9 mouse cellular contexts compared by ENCODE assay signal in the genomic region with DNA sequence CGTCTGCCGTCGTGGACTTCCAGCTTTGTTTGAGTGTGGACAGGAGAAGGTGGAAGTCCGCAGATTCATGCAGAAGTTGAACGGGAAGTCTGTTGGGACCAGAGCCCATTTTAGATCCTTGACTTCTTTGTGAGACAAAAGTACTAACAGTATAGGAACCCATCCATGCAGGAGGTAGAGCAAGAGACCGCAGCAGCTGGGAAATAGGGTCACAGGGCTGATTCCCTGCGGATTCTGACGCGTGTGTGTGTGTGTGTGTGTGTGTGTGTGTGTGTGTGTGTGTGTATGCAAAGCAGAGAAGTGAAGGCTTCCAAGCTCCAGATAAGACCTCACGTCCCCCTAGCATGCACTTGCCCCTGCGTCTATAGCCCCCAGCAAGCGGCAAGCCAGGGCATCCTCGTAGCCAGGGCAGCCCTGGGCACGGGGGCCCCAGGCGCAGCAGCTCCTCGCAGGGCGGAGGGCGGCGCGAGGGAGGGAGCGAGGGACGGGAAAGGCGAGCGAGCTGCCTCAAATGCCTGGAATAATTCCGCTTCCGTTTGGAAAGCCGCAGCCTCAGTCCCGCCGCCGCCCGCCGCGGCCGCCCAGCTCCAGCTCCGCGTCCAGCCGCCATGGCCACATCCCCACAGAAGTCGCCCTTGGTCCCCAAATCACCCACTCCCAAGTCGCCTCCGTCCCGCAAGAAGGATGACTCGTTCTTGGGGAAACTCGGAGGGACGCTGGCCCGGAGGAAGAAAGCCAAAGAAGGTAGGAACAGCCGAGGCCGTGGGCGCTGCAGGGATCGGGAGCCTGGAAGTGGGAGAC. TPM values are rescaled to one million over a fixed set of nuclear protein-coding genes. Genes with fewer than 3 reads are reported as not detected.
DNase-seq lines count a peak whose midpoint lies in the region; ATAC-seq and TF ChIP-seq lines count a peak whose summit lies in the region.
"Had no signal": no experiment of that assay in that cellular context is flagged by ENCODE, and none has a peak within 500 bp of the region (broad histone marks: within the 10 kb centered on the region; RNA-seq: fewer than 3 reads in every experiment).

TSS of gene Parva (plus strand) at position 149 of the 801 bp plus-strand sequence.

- no peaks in the 10 kb centered on the region for H3K36me3 ChIP-seq in megakaryocyte, embryonic 14.5 days (replicated peaks; ENCODE audit: low read length)
- H3K36me3 ChIP-seq in embryonic facial prominence, embryonic 14.5 days (ENCODE audit: control insufficient read depth, insufficient read depth, low read length): no peaks in the 10 kb centered on the region
- H3K36me3 ChIP-seq in heart, adult 2 months (ENCODE audit: control insufficient read depth, insufficient read depth, low read length): no peaks in the 10 kb centered on the region
- no peaks in the 10 kb centered on the region for H3K36me3 ChIP-seq in limb, embryonic 14.5 days (ENCODE audit: control insufficient read depth, insufficient read depth, low read length)
- no peaks in the 10 kb centered on the region for H3K36me3 ChIP-seq in myocyte (ENCODE audit: control insufficient read depth, insufficient read depth)

- peak; percentile 92 for DNase-seq in embryonic facial prominence, embryonic 14.5 days (ENCODE audit: low spot score)
- peak; percentile 85 to 87 for DNase-seq in heart, adult 2 months
- DNase-seq in kidney, adult 8-10 months: peak; percentile 79 to 80
- DNase-seq in limb, embryonic 14.5 days (ENCODE audit: low spot score): peak; percentile 71
- peak; percentile 22 for DNase-seq in urinary bladder, postnatal 10 days (ENCODE audit: low spot score)

- TF ChIP-seq CTCF in heart, adult 2 months (IDR thresholded peaks at IDR 0.05): no peak

- intact Hi-C loops in heart, adult 2 months (cut with DNase I): loop anchor here (5.0 kb wide), 1 partner anchor 40 kb away; no protein-coding TSS in a partner anchor

- H3K79me2 ChIP-seq in heart, adult 2 months (replicated peaks; ENCODE audit: control insufficient read depth, insufficient read depth, low read length): peaks cover 2% of the 10 kb centered on the region
- H3K79me2 ChIP-seq in myocyte (ENCODE audit: control insufficient read depth, insufficient read depth): peaks cover 19% of the 10 kb centered on the region

- ATAC-seq in megakaryocyte, adult 5-6 weeks (ENCODE audit: poor library complexity, severe bottlenecking): no peak
- ATAC-seq in embryonic facial prominence, embryonic 14.5 days (ENCODE audit: low read depth): peak; percentile 88
- peak; percentile 87 for ATAC-seq in limb, embryonic 14.5 days (ENCODE audit: low FRiP score, low read depth)

- peak within 1 kb of the TSS; percentile 64 for H3ac ChIP-seq in myocyte (ENCODE audit: control insufficient read depth, insufficient read length)

- peak within 1 kb of the TSS; percentile 87 for H3K9ac ChIP-seq in embryonic facial prominence, embryonic 14.5 days (ENCODE audit: low read depth, low read length)
- H3K9ac ChIP-seq in heart, adult 2 months (ENCODE audit: low read depth, low read length): peak within 1 kb of the TSS; percentile 93
- peak within 1 kb of the TSS; percentile 95 for H3K9ac ChIP-seq in limb, embryonic 14.5 days (ENCODE audit: low read depth, low read length, severe bottlenecking)

- peaks cover 45% of the 10 kb centered on the region for H3K27me3 ChIP-seq in megakaryocyte, embryonic 14.5 days (replicated peaks)
- no peaks in the 10 kb centered on the region for H3K27me3 ChIP-seq in embryonic facial prominence, embryonic 14.5 days (replicated peaks; ENCODE audit: control insufficient read depth, insufficient read depth, low read length)
- H3K27me3 ChIP-seq in heart, adult 2 months (ENCODE audit: control insufficient read depth, insufficient read depth, low read length): no peaks in the 10 kb centered on the region
- H3K27me3 ChIP-seq in limb, embryonic 14.5 days (ENCODE audit: control insufficient read depth, insufficient read depth, low read length): no peaks in the 10 kb centered on the region
- H3K27me3 ChIP-seq in myocyte (ENCODE audit: control insufficient read depth, insufficient read depth, insufficient read length): no peaks in the 10 kb centered on the region

- no peak for TF ChIP-seq EP300 in heart, adult 2 months (IDR thresholded peaks at IDR 0.05; ENCODE audit: insufficient read depth, low read depth, low read length)

- H3K27ac ChIP-seq in embryonic facial prominence, embryonic 14.5 days (replicated peaks; ENCODE audit: low read depth, low read length): peak within 1 kb of the TSS; percentile 97
- H3K27ac ChIP-seq in heart, adult 2 months: peak within 1 kb of the TSS; percentile 99
- H3K27ac ChIP-seq in limb, embryonic 14.5 days (replicated peaks; ENCODE audit: low read depth, low read length): peak within 1 kb of the TSS; percentile 97

- peak within 1 kb of the TSS; percentile 68 for H3K4me2 ChIP-seq in embryonic facial prominence, embryonic 14.5 days (ENCODE audit: low read depth, low read length)
- H3K4me2 ChIP-seq in limb, embryonic 14.5 days (replicated peaks; ENCODE audit: low read depth, low read length, severe bottlenecking): peak within 1 kb of the TSS; percentile 65
- peak within 1 kb of the TSS; percentile 90 for H3K4me2 ChIP-seq in myocyte (ENCODE audit: low read depth)

- peak within 1 kb of the TSS; percentile 82 for H3K4me3 ChIP-seq in megakaryocyte, embryonic 14.5 days (replicated peaks)
- peak within 1 kb of the TSS; percentile 64 for H3K4me3 ChIP-seq in embryonic facial prominence, embryonic 14.5 days (ENCODE audit: low read depth, low read length)
- peak within 1 kb of the TSS; percentile 86 for H3K4me3 ChIP-seq in heart, adult 2 months
- H3K4me3 ChIP-seq in limb, embryonic 14.5 days (replicated peaks; ENCODE audit: low read length): peak within 1 kb of the TSS; percentile 58
- peak within 1 kb of the TSS; percentile 74 for H3K4me3 ChIP-seq in myocyte

- peak; percentile 48; the same call in 1 of the 2 replicates for TF ChIP-seq POLR2A in heart, adult 2 months (IDR thresholded peaks at IDR 0.05; ENCODE audit: insufficient read depth, low read depth, low read length)
- TF ChIP-seq POLR2A in limb, embryonic 14.5 days (IDR thresholded peaks at IDR 0.05; ENCODE audit: borderline replicate concordance, extremely low read depth, insufficient read depth, insufficient read length): peak; percentile 88
- TF ChIP-seq POLR2A in myocyte (IDR thresholded peaks at IDR 0.05; ENCODE audit: insufficient read length, low read depth): peak; percentile 71

- peaks cover 9% of the 10 kb centered on the region for H3K4me1 ChIP-seq in megakaryocyte, embryonic 14.5 days
- H3K4me1 ChIP-seq in embryonic facial prominence, embryonic 14.5 days (ENCODE audit: control insufficient read depth, insufficient read depth, low read length): peaks cover 14% of the 10 kb centered on the region; the same call in 1 of the 2 replicates
- H3K4me1 ChIP-seq in heart, adult 2 months (ENCODE audit: control insufficient read depth, insufficient read depth, low read length): peaks cover 5% of the 10 kb centered on the region
- H3K4me1 ChIP-seq in limb, embryonic 14.5 days (ENCODE audit: control insufficient read depth, insufficient read depth, low read length): peaks cover 13% of the 10 kb centered on the region; the same call in 1 of the 2 replicates

- under 1% methylated on average over 38 of the region's 49 CpGs for WGBS in embryonic facial prominence, embryonic 14.5 days
- under 1% methylated on average over 49 of the region's 49 CpGs for WGBS in heart, adult 2 months
- WGBS in limb, embryonic 14.5 days: under 1% methylated on average over 47 of the region's 49 CpGs

- peaks cover 5% of the 10 kb centered on the region; the same call in 1 of the 2 replicates for H3K9me3 ChIP-seq in megakaryocyte, embryonic 14.5 days
- H3K9me3 ChIP-seq in embryonic facial prominence, embryonic 14.5 days (ENCODE audit: control insufficient read depth, low read length): no peaks in the 10 kb centered on the region
- H3K9me3 ChIP-seq in limb, embryonic 14.5 days (ENCODE audit: control insufficient read depth, low read length): no peaks in the 10 kb centered on the region

TF ChIP-seq in myocyte, 11 proteins besides CTCF, POLR2A, EP300 and RAD21:
- no peak for TF ChIP-seq TCF3 (IDR thresholded peaks at IDR 0.05; ENCODE audit: insufficient read length, low read depth)
- peak; percentile 52 for TF ChIP-seq POLR2AphosphoS2 (IDR thresholded peaks at IDR 0.05; ENCODE audit: insufficient read length, low read depth)
- TF ChIP-seq TCF12 (IDR thresholded peaks at IDR 0.05; ENCODE audit: insufficient read depth, poor library complexity, severe bottlenecking): no peak
- peak in 1 of 3 experiments; percentile 29 for TF ChIP-seq MYOG (IDR thresholded peaks at IDR 0.05; ENCODE audit: control insufficient read depth in 1 of 3, insufficient read depth in 1 of 3, insufficient read length in 2 of 3, low read depth in 2 of 3)
- TF ChIP-seq MYOD1 (IDR thresholded peaks at IDR 0.05; ENCODE audit: control insufficient read depth in 1 of 3, insufficient read length in 2 of 3, low read depth in 2 of 3): no peak
- no peak for TF ChIP-seq MAX (IDR thresholded peaks at IDR 0.05; ENCODE audit: low read depth)

RNA-seq across cellular contexts. Expression of gene Parva, which starts in this region (rescaled TPM):
- 0.07 TPM in 1 of 2 replicates, not detected in the other for polyA plus RNA-seq in megakaryocyte, embryonic 14.5 days (2012; ENCODE audit: insufficient read depth, low replicate concordance)
- total RNA-seq in megakaryocyte, adult 5-6 weeks (2015): not detected in 2 replicates
- not detected in 2 replicates for total RNA-seq in megakaryocyte, adult 5-6 weeks (2017)
- polyA plus RNA-seq in embryonic facial prominence, embryonic 14.5 days (2014; fragmentation: Nextera tagmentation; extraction: Ambion mirVana): 93.4 and 95.4 TPM in 2 replicates
- 10 to 100 TPM; 44.3 to 45.5 TPM for total RNA-seq in heart, adult 2 months (2021)
- polyA plus RNA-seq in heart, adult 2 months (2012; rRNA removed): 30.7 and 43.5 TPM in 2 replicates
- polyA plus RNA-seq in limb, embryonic 14.5 days (2012; rRNA removed): 82.2 and 82.3 TPM in 2 replicates
- polyA plus RNA-seq in limb, embryonic 14.5 days (2014; fragmentation: Nextera tagmentation; extraction: Ambion mirVana): 88.8 and 96.9 TPM in 2 replicates
- 78.3 TPM for polyA plus RNA-seq in myocyte (2012; fragmentation: generic; extraction: Trizol)
- total RNA-seq: neutrophil, adult 5-6 weeks had no signal

Comparison
In these comparisons a context has a peak if more than half of its experiments do, and no peak if none do; other contexts are left out.
1. RNA of gene Parva (total RNA-seq): 44.3 to 45.5 TPM in heart, adult 2 months; not detected in megakaryocyte, adult 5-6 weeks; every median in the first group is over 10 times any median in the second.
2. RNA of gene Parva (polyA plus RNA-seq): 93.4 to 95.4 TPM in embryonic facial prominence, embryonic 14.5 days, 82.2 to 96.9 TPM in limb, embryonic 14.5 days, 78.3 TPM in myocyte (single experiment) and 30.7 to 43.5 TPM in heart, adult 2 months; 0.07 TPM in megakaryocyte, embryonic 14.5 days; every median in the first group is over 10 times any median in the second.
3. DNase-seq: peak in every context shown above with its lines; median percentile 92 in embryonic facial prominence, embryonic 14.5 days; 86 in heart, adult 2 months; 80 in kidney, adult 8-10 months; 71 in limb, embryonic 14.5 days; 22 in urinary bladder, postnatal 10 days.
4. Peak in every context shown above with its lines, with median percentiles within 50 percentile points of each other: H3K4me3 ChIP-seq, H3K27ac ChIP-seq, H3K4me2 ChIP-seq, H3K9ac ChIP-seq and POLR2A ChIP-seq.